Mouse (Mus musculus) C2C12 (cell line): ENCODE measurements around the gene Dnm2. TPM values are rescaled to one million over a fixed set of nuclear protein-coding genes. Genes with fewer than 3 reads are reported as not detected.

Source experiments
- H3K27me3 ChIP-seq: one replicate; pipeline ENCODE4 v1.6.1; 2011; ENCODE audit not compliant: control insufficient read depth, insufficient read depth, insufficient read length
- H3K36me3 ChIP-seq: one replicate; pipeline ENCODE4 v1.6.1; 2011; ENCODE audit not compliant: control insufficient read depth, insufficient read depth
- H3K4me3 ChIP-seq: one replicate; pipeline ENCODE4 v1.5.1; 2011; ENCODE audit warnings: mild to moderate bottlenecking, control low read depth; ENCODE audit not compliant: poor library complexity, insufficient read depth, severe bottlenecking
- H3K79me2 ChIP-seq: one replicate; pipeline ENCODE4 v1.6.1; 2011; ENCODE audit not compliant: control insufficient read depth, insufficient read depth
- H3K79me3 ChIP-seq: one replicate; pipeline ENCODE4 v1.6.1; 2011; ENCODE audit warnings: low read depth, control low read depth
- H3ac ChIP-seq: one replicate; pipeline ENCODE3; 2011; ENCODE audit warnings: low read depth; ENCODE audit not compliant: control insufficient read depth, insufficient read length
- CEBPB ChIP-seq: IDR thresholded peaks from one replicate; pipeline ENCODE4 v1.6.1; 2011; ENCODE audit warnings: low read depth, mild to moderate bottlenecking, control low read depth, moderate library complexity
- CTCF ChIP-seq: IDR thresholded peaks from one replicate; pipeline ENCODE4 v1.5.1; 2011; ENCODE audit not compliant: control insufficient read depth, insufficient read depth, insufficient read length
- FOSL1 ChIP-seq: IDR thresholded peaks from one replicate; pipeline ENCODE4 v1.8.0; 2011; ENCODE audit warnings: mild to moderate bottlenecking, low read length; ENCODE audit not compliant: poor library complexity, insufficient read depth, severe bottlenecking
- MAX ChIP-seq: IDR thresholded peaks from one replicate; pipeline ENCODE4 v1.6.1; 2011; ENCODE audit warnings: mild to moderate bottlenecking, control low read depth
- MYOD1 ChIP-seq: IDR thresholded peaks from one replicate; pipeline ENCODE4 v1.6.1; 2011; ENCODE audit warnings: low read depth; ENCODE audit not compliant: control insufficient read depth, insufficient read length
- MYOG ChIP-seq: IDR thresholded peaks from one replicate; pipeline ENCODE4 v1.6.1; 2011; ENCODE audit not compliant: control insufficient read depth, insufficient read length; ENCODE audit errors: extremely low read depth
- USF1 ChIP-seq: IDR thresholded peaks from one replicate; pipeline ENCODE4 v1.6.1; 2011; ENCODE audit warnings: low read depth, mild to moderate bottlenecking, control low read depth, moderate library complexity
- polyA plus RNA-seq: library from polyadenylated mRNA; unstranded; fragments of >200 nt; fragmentation: generic; extraction: Trizol; gene quantifications from one replicate; pipeline ENCODE4 v1.2.1, GENCODE M21; 2012; ENCODE audit warnings: missing spikeins

The Dnm2 gene
- polyA plus RNA-seq, 1 experiment = 64.4 TPM

DNA sequence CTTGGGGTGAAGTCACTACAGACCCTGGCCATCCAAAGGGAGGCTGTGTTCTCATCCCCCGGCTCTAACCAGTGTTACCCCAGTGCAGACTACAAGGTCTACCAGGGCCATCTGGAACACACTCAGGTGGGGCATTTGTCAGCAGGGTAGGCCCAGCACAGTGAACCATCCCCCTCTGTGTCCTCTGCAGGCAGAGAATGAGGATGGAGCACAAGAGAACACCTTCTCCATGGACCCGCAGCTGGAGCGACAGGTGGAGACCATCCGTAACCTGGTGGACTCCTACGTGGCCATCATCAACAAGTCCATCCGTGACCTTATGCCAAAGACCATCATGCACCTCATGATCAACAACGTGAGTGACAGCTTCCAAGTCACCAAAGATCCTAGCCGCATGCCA is 78.6 kb downstream of the Dnm2 start:
- peaks cover 17% of the 10 kb centered on the region for H3K36me3 ChIP-seq
- peaks cover 5% of the 10 kb centered on the region for H3K79me2 ChIP-seq
- no peak overlapping the region for H3ac ChIP-seq
- no peaks in the 10 kb centered on the region for H3K79me3 ChIP-seq
- TF ChIP-seq FOSL1 = no peak
- no peak for TF ChIP-seq CTCF
- TF ChIP-seq CEBPB = no peak
- TF ChIP-seq MYOG = no peak
- TF ChIP-seq MAX = no peak
- no peak for TF ChIP-seq MYOD1
- no peak for TF ChIP-seq USF1
- H3K27me3 ChIP-seq = no peaks in the 10 kb centered on the region
- H3K4me3 ChIP-seq = no peak overlapping the region

- Histone ChIP-seq H3K79me3 (peaks cover 8% of the 10 kb centered on the region), H3ac (no peak overlapping the region), H3K79me2 (peaks cover 17% of the 10 kb centered on the region), H3K36me3 (peaks cover 13% of the 10 kb centered on the region), H3K4me3 (no peak overlapping the region), H3K27me3 (no peaks in the 10 kb centered on the region)
- TF ChIP-seq CEBPB (no peak), USF1 (no peak), MYOD1 (no peak), MYOG (no peak), MAX (no peak)
Measured at GRCm38 (mm10) chr9:21505767-21506166, 81.1 kb downstream of the Dnm2 start.

- TF ChIP-seq CTCF = no peak
- no peak for TF ChIP-seq USF1
- TF ChIP-seq MAX = no peak
- no peak for TF ChIP-seq MYOG
- TF ChIP-seq MYOD1 = no peak
- TF ChIP-seq FOSL1 = no peak
- TF ChIP-seq CEBPB = no peak
- H3K79me3 ChIP-seq = peaks cover 8% of the 10 kb centered on the region
- H3K79me2 ChIP-seq = peaks cover 17% of the 10 kb centered on the region
- H3K36me3 ChIP-seq = peaks cover 13% of the 10 kb centered on the region
- H3K27me3 ChIP-seq = no peaks in the 10 kb centered on the region
- H3K4me3 ChIP-seq = no peak overlapping the region
- no peak overlapping the region for H3ac ChIP-seq
Measured at GRCm38 (mm10) chr9:21507753-21508430, 83.2 kb downstream of the Dnm2 start.

GRCm38 (mm10) chr9:21508871-21509404 is 84.2 kb downstream of the Dnm2 start:
- TF ChIP-seq MYOD1 (no peak), CEBPB (no peak), MAX (no peak), USF1 (no peak), FOSL1 (no peak), MYOG (no peak), CTCF (no peak)

GRCm38 (mm10) chr9:21509772-21510688 is 85.3 kb downstream of the Dnm2 start, which contains the start of gene Tmed1:
TSS of gene Tmed1 (minus strand) at chr9:21510252.
- peaks cover 13% of the 10 kb centered on the region for H3K36me3 ChIP-seq
- TF ChIP-seq MYOG = no peak
- no peak for TF ChIP-seq USF1
- no peak for TF ChIP-seq CEBPB
- peak; percentile 98 for TF ChIP-seq MAX
- TF ChIP-seq MYOD1 = no peak
- H3ac ChIP-seq = peak within 1 kb of the TSS; percentile 83
- H3K79me3 ChIP-seq = peaks cover 8% of the 10 kb centered on the region
- H3K27me3 ChIP-seq = no peaks in the 10 kb centered on the region
- H3K4me3 ChIP-seq = peak within 1 kb of the TSS; percentile 53
- peaks cover 17% of the 10 kb centered on the region for H3K79me2 ChIP-seq

More at GRCm38 (mm10) chr9:21508871-21509404, 84.2 kb downstream of the Dnm2 start:
- peak overlapping the region; percentile 8 for H3ac ChIP-seq
- H3K27me3 ChIP-seq = no peaks in the 10 kb centered on the region
- H3K36me3 ChIP-seq = peaks cover 13% of the 10 kb centered on the region
- peak overlapping the region; percentile 53 for H3K4me3 ChIP-seq
- H3K79me2 ChIP-seq = peaks cover 17% of the 10 kb centered on the region
- peaks cover 8% of the 10 kb centered on the region for H3K79me3 ChIP-seq
